Comparison of ENCODE assay signal across 10 mouse cellular contexts in the genomic region with DNA sequence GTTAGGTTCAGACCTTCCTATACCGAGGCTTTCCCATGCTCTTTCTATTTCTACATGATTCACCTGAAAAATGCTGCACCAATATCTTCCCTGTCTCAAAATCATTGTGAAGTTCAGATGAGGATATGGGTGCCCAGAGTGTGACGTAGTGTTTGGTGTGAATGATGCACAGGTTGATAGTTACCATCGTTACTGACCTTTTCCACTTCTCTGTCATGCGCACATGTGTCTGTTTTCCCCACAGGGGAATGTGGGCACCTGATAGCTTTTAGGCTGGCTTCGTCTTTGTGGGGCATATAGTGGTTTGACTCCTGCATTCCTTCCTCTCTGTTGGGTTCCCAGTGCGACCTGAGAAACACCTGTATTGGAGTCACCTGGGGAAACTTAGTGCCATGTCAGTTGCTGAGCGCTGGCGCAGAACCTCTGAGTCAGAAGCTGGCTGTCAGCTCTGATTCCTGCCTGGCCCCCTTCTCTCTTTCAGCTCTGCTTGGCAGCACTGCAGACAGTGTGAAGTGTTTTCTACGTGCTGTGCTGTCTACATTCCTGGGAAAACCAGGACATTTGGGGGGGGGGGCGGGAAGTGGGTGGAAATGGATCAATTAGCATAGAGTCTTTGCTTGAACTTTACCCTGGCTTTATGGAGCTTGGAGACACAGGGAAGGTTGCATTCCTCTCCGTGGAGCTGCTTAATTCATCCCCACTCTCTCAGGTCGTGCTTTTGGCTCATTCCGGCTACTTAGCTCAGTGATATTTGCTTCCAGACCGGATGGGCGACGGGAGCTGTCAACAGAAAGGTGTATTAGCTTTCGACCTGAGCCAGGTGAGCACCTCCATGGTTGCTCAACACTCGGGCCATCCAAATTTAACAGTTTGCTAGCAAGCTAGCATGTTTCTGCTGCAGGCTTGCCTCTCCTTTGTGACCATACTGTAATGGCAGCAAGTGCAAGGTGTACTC.
A peak's percentile ranks its signal among the peaks of the same experiment; 100 is the strongest.
DNase-seq lines count a peak whose midpoint lies in the region; ATAC-seq and TF ChIP-seq lines count a peak whose summit lies in the region.
"Had no signal": no experiment of that assay in that cellular context is flagged by ENCODE, and none has a peak within 500 bp of the region (broad histone marks: within the 10 kb centered on the region; RNA-seq: fewer than 3 reads in every experiment).

No protein-coding gene starts in this region.

- no peaks in the 10 kb centered on the region for H3K36me3 ChIP-seq in intestine, postnatal 0 days (ENCODE audit: control insufficient read depth, insufficient read depth)
- H3K36me3 ChIP-seq in stomach, postnatal 0 days (ENCODE audit: control insufficient read depth, insufficient read depth, low read length), result no peaks in the 10 kb centered on the region

- no peak for TF ChIP-seq CTCF in lung, adult 2 months (IDR thresholded peaks at IDR 0.05; ENCODE audit: insufficient read depth, low read length)
- TF ChIP-seq CTCF in intestine, postnatal 0 days (IDR thresholded peaks at IDR 0.05; ENCODE audit: low read depth), result no peak
- TF ChIP-seq CTCF in stomach, postnatal 0 days (IDR thresholded peaks at IDR 0.05; ENCODE audit: low read depth), result no peak

- no peak for TF ChIP-seq EP300 in stomach, postnatal 0 days (optimal IDR thresholded peaks at IDR 0.05)

- peak; percentile 81 for ATAC-seq in intestine, postnatal 0 days
- ATAC-seq in stomach, postnatal 0 days (ENCODE audit: low FRiP score, low TSS enrichment), result peak; percentile 44; the same call in 1 of the 2 replicates

- WGBS in lung, adult 2 months, result 66% methylated on average over 18 of the region's 18 CpGs
- WGBS in intestine, postnatal 0 days, result 38% methylated on average over 18 of the region's 18 CpGs
- whole genome bisulfite sequencing in stomach, postnatal 0 days, result 55% methylated on average over 18 of the region's 18 CpGs

- no peak overlapping the region for H3K27ac ChIP-seq in intestine, postnatal 0 days (ENCODE audit: low read depth, low read length)
- H3K27ac ChIP-seq in stomach, postnatal 0 days (replicated peaks), result no peak overlapping the region

- DNase-seq in lung, adult 2 months, result peak; percentile 18
- no peak for DNase-seq in lung, postnatal 10 days
- DNase-seq in kidney, postnatal 25 days, result peak; percentile 27 to 61
- DNase-seq in stomach, postnatal 0 days (ENCODE audit: low spot score), result peak; percentile 35
- no peak for DNase-seq in gastrocnemius, postnatal 4 days (ENCODE audit: low spot score in 2 of 2)
- no peak for DNase-seq in c-Kit-positive CD71-positive TER-119-positive erythroid progenitor cells, embryonic 14.5 days (ENCODE audit: low spot score)
- DNase-seq: right cerebral cortex, adult 18-20 months had no signal

- no peak for TF ChIP-seq POLR2A in lung, adult 2 months (IDR thresholded peaks at IDR 0.05; ENCODE audit: borderline replicate concordance, extremely low read depth, low read depth, low read length)

- H3K9me3 ChIP-seq in intestine, postnatal 0 days (ENCODE audit: control insufficient read depth), result no peaks in the 10 kb centered on the region
- H3K9me3 ChIP-seq in stomach, postnatal 0 days (ENCODE audit: control insufficient read depth, low read length), result no peaks in the 10 kb centered on the region

- H3K27me3 ChIP-seq in intestine, postnatal 0 days (replicated peaks; ENCODE audit: control insufficient read depth, insufficient read depth, low read length), result no peaks in the 10 kb centered on the region
- H3K27me3 ChIP-seq in stomach, postnatal 0 days (ENCODE audit: control insufficient read depth, insufficient read depth, low read length), result no peaks in the 10 kb centered on the region
- H3K27me3 ChIP-seq: megakaryocyte, embryonic 14.5 days had no signal

- peak overlapping the region; percentile 44 for H3K4me2 ChIP-seq in intestine, postnatal 0 days (replicated peaks; ENCODE audit: low read depth)
- no peak overlapping the region for H3K4me2 ChIP-seq in stomach, postnatal 0 days (replicated peaks; ENCODE audit: low read depth)
- H3K4me2 ChIP-seq: heart, embryonic 11.5 days had no signal

- H3K9ac ChIP-seq in intestine, postnatal 0 days (ENCODE audit: low read depth, low read length), result no peak overlapping the region
- H3K9ac ChIP-seq in stomach, postnatal 0 days (ENCODE audit: low read length), result no peak overlapping the region

- no peak overlapping the region for H3K4me3 ChIP-seq in lung, adult 2 months (replicated peaks; ENCODE audit: extremely low read depth, low read depth, low read length)
- H3K4me3 ChIP-seq in intestine, postnatal 0 days (ENCODE audit: low read depth, low read length), result no peak overlapping the region
- no peak overlapping the region for H3K4me3 ChIP-seq in stomach, postnatal 0 days (ENCODE audit: low read depth, low read length)
- H3K4me3 ChIP-seq: megakaryocyte, embryonic 14.5 days had no signal

- H3K4me1 ChIP-seq in lung, adult 2 months (ENCODE audit: control insufficient read depth, insufficient read depth, low read length), result no peaks in the 10 kb centered on the region
- no peaks in the 10 kb centered on the region; the same call in 1 of the 2 replicates for H3K4me1 ChIP-seq in intestine, postnatal 0 days (replicated peaks; ENCODE audit: control insufficient read depth, insufficient read depth, low read length)
- H3K4me1 ChIP-seq in stomach, postnatal 0 days (replicated peaks; ENCODE audit: control insufficient read depth, insufficient read depth), result no peaks in the 10 kb centered on the region

Comparison
In these comparisons a context has a peak if more than half of its experiments do, and no peak if none do; other contexts are left out.
1. DNase-seq: peak in lung, adult 2 months (single experiment), kidney, postnatal 25 days (2 of 2) and stomach, postnatal 0 days (single experiment); none in lung, postnatal 10 days (single experiment), gastrocnemius, postnatal 4 days (0 of 2) and c-Kit-positive CD71-positive TER-119-positive erythroid progenitor cells, embryonic 14.5 days (single experiment).